Mouse (Mus musculus) intestine, postnatal 0 days (tissue): ENCODE measurements around the gene Ghrh. TPM values are rescaled to one million over a fixed set of nuclear protein-coding genes. Genes with fewer than 3 reads are reported as not detected.

Source experiments
- ATAC-seq: fragments of 200-750 bp; cut with Nextera tagmentation; 2 replicates; pipeline ENCODE4 v1.8.0; 2017; ENCODE audit warnings: mild to moderate bottlenecking, moderate TSS enrichment, moderate library complexity
- H3K27ac ChIP-seq: fragments of 300-500 bp; sonication (generic); 2 replicates; pipeline ENCODE4 v1.5.1; 2014; ENCODE audit warnings: mild to moderate bottlenecking, low read depth, low read length, moderate library complexity
- H3K27me3 ChIP-seq: fragments of 300-500 bp; sonication (generic); replicated peaks from 2 replicates; pipeline ENCODE4 v1.6.1; 2014; ENCODE audit warnings: low read length, mixed read lengths; ENCODE audit not compliant: control insufficient read depth, insufficient read depth
- H3K36me3 ChIP-seq: fragments of 300-500 bp; sonication (generic); 2 replicates; pipeline ENCODE4 v1.6.1; 2014; ENCODE audit warnings: mild to moderate bottlenecking, moderate library complexity; ENCODE audit not compliant: control insufficient read depth, insufficient read depth
- H3K4me1 ChIP-seq: fragments of 300-500 bp; sonication (generic); replicated peaks from 2 replicates; pipeline ENCODE4 v1.6.1; 2014; ENCODE audit warnings: antibody characterized with exemption, low read length, mixed read lengths; ENCODE audit not compliant: control insufficient read depth, insufficient read depth
- H3K4me2 ChIP-seq: fragments of 300-500 bp; sonication (generic); replicated peaks from 2 replicates; pipeline ENCODE4 v1.6.1; 2014; ENCODE audit warnings: low read depth, mild to moderate bottlenecking, moderate library complexity
- H3K4me3 ChIP-seq: fragments of 300-500 bp; sonication (generic); 2 replicates; pipeline ENCODE4 v1.5.1; 2014; ENCODE audit warnings: low read depth, low read length
- H3K9ac ChIP-seq: fragments of 300-500 bp; sonication (generic); 2 replicates; pipeline ENCODE4 v1.6.1; 2014; ENCODE audit warnings: mild to moderate bottlenecking, low read depth, low read length
- H3K9me3 ChIP-seq: fragments of 300-500 bp; sonication (generic); 2 replicates; pipeline ENCODE4 v1.6.1; 2016; ENCODE audit warnings: mixed run types; ENCODE audit not compliant: control insufficient read depth
- CTCF ChIP-seq: sonication (generic); IDR thresholded peaks from 2 replicates; pipeline ENCODE4 v1.5.1; 2016; ENCODE audit warnings: low read depth, mild to moderate bottlenecking, control low read depth, antibody characterized with exemption, moderate library complexity
- WGBS: fragments of 180-500 bp; shearing (Covaris S2); extraction: QIAGEN DNeasy Blood & Tissue Kit; methylation state at CpG from one replicate; pipeline ENCODE4 v1.1.7; 2014; 5-methylcytosine and 5-hydroxymethylcytosine counted together
- polyA plus RNA-seq: library from polyadenylated mRNA; unstranded; fragments of >200 nt; fragmentation: Nextera tagmentation; extraction: Ambion mirVana; gene quantifications from 2 replicates; pipeline ENCODE4 v1.2.1, GENCODE M21; 2015

Ghrh gene
- polyA plus RNA-seq, 1 experiment from 2014 or later, result 0.26 TPM

- peaks cover 46% of the 10 kb centered on the region for H3K36me3 ChIP-seq
- H3K4me3 ChIP-seq, result no peak overlapping the region
- H3K9ac ChIP-seq, result no peak overlapping the region
- no peak overlapping the region for H3K4me2 ChIP-seq
- no peaks in the 10 kb centered on the region for H3K9me3 ChIP-seq
- no peaks in the 10 kb centered on the region for H3K4me1 ChIP-seq
- 58% methylated on average over 5 of the region's 5 CpGs for WGBS
- no peaks in the 10 kb centered on the region for H3K27me3 ChIP-seq
- TF ChIP-seq CTCF, result no peak
- ATAC-seq, result no peak
- no peak overlapping the region for H3K27ac ChIP-seq
Observed at GRCm38 (mm10) chr2:157328106-157328505, 19.2 kb downstream of the Ghrh start.

DNA sequence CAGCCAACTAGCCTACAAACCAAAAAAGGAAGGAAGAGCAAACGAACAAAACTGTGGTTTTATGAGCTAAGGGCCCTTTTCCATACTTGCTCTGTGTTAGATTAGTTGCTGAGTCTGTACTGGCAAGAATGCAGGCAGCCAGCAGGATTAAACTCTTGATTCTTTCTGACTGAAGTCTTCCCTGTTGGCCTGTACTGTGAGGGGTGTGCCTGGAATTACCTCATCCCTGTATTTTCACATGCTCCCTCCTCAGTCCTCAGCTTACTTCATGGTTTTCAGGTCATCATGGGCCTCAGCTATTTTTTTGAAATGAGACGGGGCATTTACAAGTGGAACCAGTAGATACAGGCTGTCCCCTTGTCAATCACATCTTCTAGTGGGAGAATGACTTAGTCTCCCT is 22.1 kb downstream of the Ghrh start:
- no peak overlapping the region for H3K4me3 ChIP-seq
- no peaks in the 10 kb centered on the region for H3K9me3 ChIP-seq
- H3K4me1 ChIP-seq, result no peaks in the 10 kb centered on the region
- peaks cover 73% of the 10 kb centered on the region for H3K36me3 ChIP-seq
- no peak overlapping the region for H3K9ac ChIP-seq
- H3K27ac ChIP-seq, result no peak overlapping the region
- H3K27me3 ChIP-seq, result no peaks in the 10 kb centered on the region
- 68% methylated on average over 2 of the region's 2 CpGs for whole genome bisulfite sequencing
- ATAC-seq, result no peak
- no peak for TF ChIP-seq CTCF
- no peak overlapping the region for H3K4me2 ChIP-seq

DNA sequence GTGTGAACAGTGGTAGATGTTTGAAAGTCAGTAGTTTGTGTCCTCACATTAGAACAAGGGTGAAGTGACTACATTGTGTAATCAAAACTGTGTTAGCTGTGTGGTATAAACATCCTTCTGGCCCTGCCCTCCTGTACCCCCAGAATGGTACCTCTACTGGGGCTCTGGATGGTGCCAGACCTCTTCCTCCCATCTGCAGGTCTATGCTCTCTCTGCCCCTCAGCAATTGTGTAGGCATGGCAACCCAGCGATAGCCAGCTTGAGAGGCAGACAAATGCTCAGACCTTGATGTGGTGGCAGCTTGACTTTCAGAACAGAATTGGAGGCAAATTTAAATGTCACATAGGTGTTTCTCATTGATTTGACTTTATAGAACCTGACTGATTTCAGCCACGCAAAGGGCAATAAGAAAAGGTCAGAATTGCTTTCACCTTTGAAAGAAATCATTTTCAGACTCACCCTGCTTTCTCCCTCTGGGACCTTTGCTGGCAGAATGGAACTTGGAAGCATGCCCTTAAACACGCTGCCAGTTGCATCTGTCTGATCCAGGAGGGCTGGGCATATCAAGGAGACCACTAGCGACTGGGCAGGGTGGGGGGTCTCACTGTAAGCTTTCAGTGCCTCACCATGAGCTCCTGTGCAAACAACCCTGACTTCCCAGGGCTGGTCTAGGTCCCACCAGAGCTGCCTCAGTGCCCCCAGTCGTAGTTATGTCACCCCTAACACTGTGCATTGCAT is 25.1 kb downstream of the Ghrh start:
- H3K36me3 ChIP-seq, result peaks cover 75% of the 10 kb centered on the region
- H3K4me2 ChIP-seq, result no peak overlapping the region
- ATAC-seq, result no peak
- no peak overlapping the region for H3K4me3 ChIP-seq
- no peak for TF ChIP-seq CTCF
- H3K9ac ChIP-seq, result no peak overlapping the region
- no peaks in the 10 kb centered on the region for H3K27me3 ChIP-seq
- no peaks in the 10 kb centered on the region for H3K4me1 ChIP-seq
- H3K27ac ChIP-seq, result no peak overlapping the region
- 79% methylated on average over 5 of the region's 5 CpGs for whole genome bisulfite sequencing
- H3K9me3 ChIP-seq, result no peaks in the 10 kb centered on the region

DNA sequence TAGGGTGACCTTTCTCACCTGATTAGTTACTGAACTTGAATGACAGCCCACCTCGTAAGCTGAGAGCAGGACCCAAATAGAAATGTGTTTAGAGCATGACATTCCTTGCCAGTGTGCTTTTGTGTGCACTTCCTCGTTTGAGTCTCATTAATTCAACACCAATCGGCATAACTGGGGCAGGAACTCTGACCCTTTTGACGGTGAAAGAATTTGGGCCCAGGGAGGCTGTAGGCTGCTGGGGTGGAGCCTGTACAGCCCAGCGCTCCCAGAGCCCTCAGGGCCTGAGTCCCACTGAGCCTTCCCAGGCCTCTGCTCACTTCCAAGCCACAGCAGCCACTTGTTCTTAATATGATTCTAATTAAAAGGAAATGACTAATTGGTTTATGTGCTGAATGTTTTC is 26.4 kb downstream of the Ghrh start:
- Histone ChIP-seq H3K4me1 (no peaks in the 10 kb centered on the region), H3K27me3 (no peaks in the 10 kb centered on the region), H3K4me3 (no peak overlapping the region), H3K9ac (no peak overlapping the region), H3K9me3 (no peaks in the 10 kb centered on the region), H3K4me2 (no peak overlapping the region), H3K36me3 (peaks cover 75% of the 10 kb centered on the region), H3K27ac (no peak overlapping the region)
- ATAC-seq, result no peak
- WGBS, result 52% methylated on average over 5 of the region's 5 CpGs
- TF ChIP-seq CTCF, result no peak

DNA sequence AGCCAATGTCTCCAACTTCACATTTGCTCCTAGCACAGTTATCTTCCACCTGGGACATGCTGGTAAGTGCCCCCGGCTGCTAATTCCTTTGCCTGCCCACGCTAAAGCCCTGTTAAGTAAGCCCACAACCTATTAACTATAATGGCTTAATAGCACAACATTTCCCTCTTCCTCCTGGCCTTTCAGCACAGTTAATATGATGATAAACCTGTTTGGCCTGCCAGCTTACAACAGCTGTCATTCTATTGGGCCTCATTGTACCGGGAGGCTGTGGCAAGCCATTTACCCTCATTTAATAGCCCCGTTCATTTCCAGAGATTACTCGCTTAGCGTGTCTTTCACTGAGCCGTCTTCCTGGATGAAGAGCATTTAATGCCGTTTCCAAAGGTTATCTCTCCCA is 27.2 kb downstream of the Ghrh start:
- Histone ChIP-seq H3K27ac (peak overlapping the region; percentile 5; the same call in 1 of the 2 replicates), H3K27me3 (no peaks in the 10 kb centered on the region), H3K4me2 (no peak overlapping the region), H3K36me3 (peaks cover 75% of the 10 kb centered on the region), H3K4me1 (no peaks in the 10 kb centered on the region), H3K9me3 (no peaks in the 10 kb centered on the region), H3K4me3 (no peak overlapping the region), H3K9ac (no peak overlapping the region)
- no peak for TF ChIP-seq CTCF
- ATAC-seq, result no peak
- WGBS, result 60% methylated on average over 8 of the region's 8 CpGs

- Histone ChIP-seq H3K27me3 (no peaks in the 10 kb centered on the region), H3K4me2 (no peak overlapping the region), H3K9ac (no peak overlapping the region), H3K4me1 (no peaks in the 10 kb centered on the region), H3K27ac (no peak overlapping the region), H3K4me3 (no peak overlapping the region), H3K9me3 (no peaks in the 10 kb centered on the region), H3K36me3 (peaks cover 72% of the 10 kb centered on the region)
- no peak for TF ChIP-seq CTCF
- WGBS, result 86% methylated on average over 6 of the region's 6 CpGs
- no peak for ATAC-seq
Observed at GRCm38 (mm10) chr2:157317220-157317619, 30.1 kb downstream of the Ghrh start.
